Mouse (Mus musculus): ENCODE data around the gene B4galnt1.

DNA sequence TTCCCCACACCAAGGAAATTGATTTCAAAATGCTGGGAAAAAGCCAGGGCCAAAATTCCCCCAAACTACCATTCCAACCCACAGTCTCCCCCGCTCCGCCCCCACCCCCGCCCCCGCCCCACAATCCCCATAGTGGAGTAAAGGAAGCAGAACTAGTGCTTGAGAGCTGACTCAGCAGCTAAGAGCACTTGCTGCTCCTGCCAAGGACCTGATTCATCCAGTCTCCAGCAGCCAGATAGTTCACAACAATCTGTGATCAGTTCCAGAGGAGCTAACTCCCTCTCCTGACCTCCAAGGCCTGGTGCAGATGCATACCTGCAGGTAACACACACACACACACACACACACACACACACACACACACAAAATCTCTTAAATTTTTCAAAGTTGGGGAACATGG is 35.6 kb upstream of the B4galnt1 start:
- TF ChIP-seq MEF2A (IDR thresholded peaks at IDR 0.05; ENCODE audit: extremely low read depth, insufficient replicate concordance, low read depth, low read length, poor library complexity, severe bottlenecking) = no peak
- no peak for TF ChIP-seq RAD21 (IDR thresholded peaks at IDR 0.05; ENCODE audit: low read depth, low read length)
- no peak for TF ChIP-seq CHD1 (IDR thresholded peaks at IDR 0.05; ENCODE audit: low read depth, low read length)
- TF ChIP-seq CTCF (IDR thresholded peaks at IDR 0.05 in 2 of 3, conservative IDR thresholded peaks at IDR 0.05 in 1 of 3; ENCODE audit: control insufficient read depth in 1 of 3, insufficient read depth in 1 of 3, low read depth in 2 of 3, low read length in 3 of 3, poor library complexity in 1 of 3, severe bottlenecking in 1 of 3) = no peak
- no peak for TF ChIP-seq USF1 (IDR thresholded peaks at IDR 0.05; ENCODE audit: low read depth, low read length)
- no peak for TF ChIP-seq POLR2A (IDR thresholded peaks at IDR 0.05; ENCODE audit: control insufficient read depth in 1 of 2, insufficient read depth in 1 of 2, low read depth in 1 of 2, low read length in 2 of 2, poor library complexity in 1 of 2)
- no peak for TF ChIP-seq POLR2AphosphoS2 (IDR thresholded peaks at IDR 0.05; ENCODE audit: low read length)
- TF ChIP-seq EP300 (IDR thresholded peaks at IDR 0.05; ENCODE audit: low read depth in 1 of 2, low read length in 2 of 2) = no peak
- no peak for TF ChIP-seq MAX (IDR thresholded peaks at IDR 0.05; ENCODE audit: low read length)
- TF ChIP-seq CHD2 (IDR thresholded peaks at IDR 0.05; ENCODE audit: low read length) = no peak
- TF ChIP-seq SIN3A (IDR thresholded peaks at IDR 0.05; ENCODE audit: low read length) = no peak
- TF ChIP-seq ELF1 (IDR thresholded peaks at IDR 0.05; ENCODE audit: low read depth, low read length) = no peak
- no peak for TF ChIP-seq ZC3H11A (IDR thresholded peaks at IDR 0.05; ENCODE audit: low read depth, low read length)

Measured in MEL (cell line).